Mouse (Mus musculus) liver, embryonic 12.5 days (tissue): ENCODE measurements at regions not wholly inside any gene's neighbourhood (a gene's known extent, or its start where the extent isn't known, plus 50 kb on each side); places are given as distances from the start of the nearest gene placed in this dataset.

ENCODE experiments used
- ATAC-seq: fragments of 200-750 bp; cut with Nextera tagmentation; 2 replicates; pipeline ENCODE4 v1.8.0; 2017; ENCODE audit warnings: moderate number of reproducible peaks, mild to moderate bottlenecking, moderate library complexity
- H3K27ac ChIP-seq: fragments of 300-500 bp; sonication (generic); 2 replicates; pipeline ENCODE4 v1.5.1; 2016; ENCODE audit warnings: mild to moderate bottlenecking
- H3K27me3 ChIP-seq: fragments of 300-500 bp; sonication (generic); replicated peaks from 2 replicates; pipeline ENCODE4 v1.6.1; 2016; ENCODE audit warnings: mild to moderate bottlenecking, moderate library complexity
- H3K36me3 ChIP-seq: fragments of 300-500 bp; sonication (generic); 2 replicates; pipeline ENCODE4 v1.6.1; 2016; ENCODE audit warnings: mild to moderate bottlenecking, moderate library complexity
- H3K4me1 ChIP-seq: fragments of 300-500 bp; sonication (generic); 2 replicates; pipeline ENCODE4 v1.6.1; 2016
- H3K4me2 ChIP-seq: fragments of 300-500 bp; sonication (generic); 2 replicates; pipeline ENCODE4 v1.6.1; 2016; ENCODE audit warnings: mild to moderate bottlenecking, moderate library complexity
- H3K4me3 ChIP-seq: fragments of 300-500 bp; sonication (generic); 2 replicates; pipeline ENCODE4 v1.5.1; 2016; ENCODE audit warnings: mild to moderate bottlenecking, moderate library complexity
- H3K9ac ChIP-seq: fragments of 300-500 bp; sonication (generic); 2 replicates; pipeline ENCODE4 v1.6.1; 2016; ENCODE audit warnings: mild to moderate bottlenecking, moderate library complexity
- H3K9me3 ChIP-seq: fragments of 300-500 bp; sonication (generic); replicated peaks from 2 replicates; pipeline ENCODE4 v1.6.1; 2016; ENCODE audit warnings: mild to moderate bottlenecking, moderate library complexity
- WGBS: fragments of 180-500 bp; shearing (Covaris S2); methylation state at CpG from one replicate; pipeline ENCODE4 v1.1.7; 2016; ENCODE audit not compliant: insufficient replicate concordance; 5-methylcytosine and 5-hydroxymethylcytosine counted together

DNA sequence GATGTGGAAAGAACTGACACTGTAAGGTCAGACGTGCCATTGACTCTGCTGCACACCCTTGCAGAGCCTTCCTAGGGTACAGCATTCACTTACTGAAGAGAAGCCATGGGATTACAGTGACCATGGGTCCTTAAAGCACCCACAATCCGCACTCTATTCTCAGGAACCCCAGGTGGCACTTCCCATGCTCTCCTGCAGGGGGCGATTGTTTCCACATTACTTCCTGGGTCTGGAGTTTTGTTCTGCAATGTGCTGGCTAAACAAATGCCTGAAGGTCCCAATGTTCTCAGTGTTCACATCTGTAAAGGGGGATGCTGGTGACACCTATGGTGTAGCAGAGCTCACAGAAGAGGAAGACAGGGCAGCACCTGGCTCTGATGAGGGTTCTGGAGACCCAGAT, 198.0 kb downstream of the Gm26897 start:
- Histone ChIP-seq H3K27ac (no peak overlapping the region), H3K4me3 (no peak overlapping the region), H3K27me3 (no peaks in the 10 kb centered on the region), H3K4me1 (no peaks in the 10 kb centered on the region), H3K4me2 (no peak overlapping the region), H3K9ac (no peak overlapping the region), H3K9me3 (no peaks in the 10 kb centered on the region), H3K36me3 (no peaks in the 10 kb centered on the region)
- 41% methylated on average over 3 of the region's 3 CpGs for WGBS
- no peak for ATAC-seq

DNA sequence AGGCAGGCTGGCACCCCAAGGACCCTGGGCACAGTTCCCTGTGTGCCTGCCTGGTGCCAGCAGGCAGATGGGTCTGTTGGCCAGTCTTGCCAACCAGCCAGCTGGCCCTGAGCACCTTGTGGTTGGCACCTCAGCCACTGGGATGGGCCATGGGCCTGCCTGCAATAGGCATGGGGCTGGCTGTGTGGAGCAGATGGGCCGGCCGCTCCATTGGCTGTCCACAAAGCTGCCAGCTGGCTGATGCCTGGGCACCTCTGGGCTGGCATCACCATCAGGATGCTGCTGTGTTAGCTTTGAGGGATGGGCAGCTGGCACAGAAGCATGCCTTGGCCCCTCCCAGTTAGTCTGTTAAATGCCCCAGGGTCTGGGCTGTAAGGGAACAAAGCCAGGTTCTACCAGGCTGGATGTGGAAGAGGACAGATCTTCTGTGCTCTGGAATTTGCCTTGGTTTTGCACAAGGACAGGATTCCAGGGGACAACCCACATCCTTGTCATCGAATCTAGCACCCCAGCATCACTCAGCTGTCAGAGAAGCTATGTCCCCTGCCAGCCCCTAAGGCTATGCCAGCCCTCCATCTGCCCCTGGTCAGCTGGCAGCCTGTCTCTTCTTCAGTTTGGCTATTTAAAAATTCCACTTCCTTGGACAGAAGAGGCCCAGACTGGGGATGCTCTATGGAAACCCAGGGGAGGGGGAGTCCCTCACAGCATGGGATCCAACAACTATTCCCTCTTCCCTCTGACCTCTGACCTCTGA, 201.8 kb downstream of the Gm26897 start:
- no peaks in the 10 kb centered on the region for H3K9me3 ChIP-seq
- H3K4me1 ChIP-seq = no peaks in the 10 kb centered on the region
- H3K36me3 ChIP-seq = no peaks in the 10 kb centered on the region
- no peak overlapping the region for H3K9ac ChIP-seq
- H3K4me2 ChIP-seq = no peak overlapping the region
- H3K27ac ChIP-seq = no peak overlapping the region
- no peak overlapping the region for H3K4me3 ChIP-seq
- WGBS = 66% methylated on average over 3 of the region's 3 CpGs
- no peaks in the 10 kb centered on the region for H3K27me3 ChIP-seq
- ATAC-seq = no peak

- H3K4me3 ChIP-seq = no peak overlapping the region
- H3K27me3 ChIP-seq = peaks cover 4% of the 10 kb centered on the region; the same call in 1 of the 2 replicates
- no peak overlapping the region for H3K27ac ChIP-seq
- no peak overlapping the region for H3K4me2 ChIP-seq
- no peaks in the 10 kb centered on the region for H3K4me1 ChIP-seq
- ATAC-seq = no peak
- 67% methylated on average over 16 of the region's 16 CpGs for WGBS
- no peaks in the 10 kb centered on the region for H3K36me3 ChIP-seq
- no peaks in the 10 kb centered on the region for H3K9me3 ChIP-seq
- no peak overlapping the region for H3K9ac ChIP-seq
Observed at GRCm38 (mm10) chr5:111941831-111942230, 208.1 kb downstream of the Gm26897 start.

GRCm38 (mm10) chr5:111942792-111943191, 209.1 kb downstream of the Gm26897 start:
- peaks cover 4% of the 10 kb centered on the region; the same call in 1 of the 2 replicates for H3K27me3 ChIP-seq
- H3K4me2 ChIP-seq = no peak overlapping the region
- H3K9me3 ChIP-seq = no peaks in the 10 kb centered on the region
- no peak for ATAC-seq
- no peaks in the 10 kb centered on the region for H3K4me1 ChIP-seq
- 68% methylated on average over 2 of the region's 2 CpGs for WGBS
- H3K36me3 ChIP-seq = no peaks in the 10 kb centered on the region
- no peak overlapping the region for H3K9ac ChIP-seq
- H3K4me3 ChIP-seq = no peak overlapping the region
- H3K27ac ChIP-seq = no peak overlapping the region

GRCm38 (mm10) chr5:111943337-111944162, 209.8 kb downstream of the Gm26897 start:
- no peaks in the 10 kb centered on the region for H3K9me3 ChIP-seq
- H3K9ac ChIP-seq = no peak overlapping the region
- WGBS = 68% methylated on average over 21 of the region's 21 CpGs
- H3K27ac ChIP-seq = no peak overlapping the region
- H3K27me3 ChIP-seq = peaks cover 4% of the 10 kb centered on the region; the same call in 1 of the 2 replicates
- ATAC-seq = no peak
- no peaks in the 10 kb centered on the region for H3K36me3 ChIP-seq
- H3K4me2 ChIP-seq = no peak overlapping the region
- no peaks in the 10 kb centered on the region for H3K4me1 ChIP-seq
- no peak overlapping the region for H3K4me3 ChIP-seq

DNA sequence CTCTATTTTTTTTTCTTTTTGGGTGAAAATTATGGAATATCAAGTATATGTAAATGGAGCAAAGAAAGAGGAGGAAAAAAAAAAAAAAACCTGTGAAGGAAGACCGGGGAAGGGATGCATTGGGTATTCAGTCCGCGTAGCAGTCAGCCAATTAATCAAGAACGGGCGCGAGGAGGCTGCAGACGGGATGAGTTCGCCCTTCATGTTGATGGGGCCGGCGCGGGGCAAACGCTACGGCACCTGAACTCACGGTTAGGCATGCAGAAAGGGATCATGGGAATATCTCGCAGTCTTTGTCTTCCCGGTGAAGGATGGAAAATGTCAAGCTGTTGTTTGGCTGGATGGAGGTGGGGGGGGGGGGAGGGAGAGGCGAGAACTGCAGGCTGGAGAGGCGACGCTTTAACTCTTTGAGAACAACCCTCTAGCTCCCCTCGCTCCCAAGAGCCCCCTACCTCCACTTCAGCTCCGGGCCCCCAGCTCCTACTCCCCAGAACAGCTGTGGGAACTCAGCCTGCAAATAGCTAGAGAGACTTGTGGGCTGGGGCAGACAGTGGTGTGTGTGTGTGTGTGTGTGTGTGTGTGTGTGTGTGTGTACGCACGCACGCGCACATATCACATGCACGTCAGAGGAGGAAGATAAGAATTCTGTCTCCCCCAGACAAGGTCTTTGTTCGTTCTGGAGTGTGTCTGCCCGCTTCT, 210.7 kb downstream of the Gm26897 start:
- Histone ChIP-seq H3K4me1 (no peaks in the 10 kb centered on the region), H3K4me2 (no peak overlapping the region), H3K27ac (no peak overlapping the region), H3K27me3 (peaks cover 4% of the 10 kb centered on the region; the same call in 1 of the 2 replicates), H3K4me3 (no peak overlapping the region), H3K36me3 (no peaks in the 10 kb centered on the region), H3K9ac (no peak overlapping the region), H3K9me3 (no peaks in the 10 kb centered on the region)
- no peak for ATAC-seq
- 40% methylated on average over 24 of the region's 28 CpGs for WGBS

DNA sequence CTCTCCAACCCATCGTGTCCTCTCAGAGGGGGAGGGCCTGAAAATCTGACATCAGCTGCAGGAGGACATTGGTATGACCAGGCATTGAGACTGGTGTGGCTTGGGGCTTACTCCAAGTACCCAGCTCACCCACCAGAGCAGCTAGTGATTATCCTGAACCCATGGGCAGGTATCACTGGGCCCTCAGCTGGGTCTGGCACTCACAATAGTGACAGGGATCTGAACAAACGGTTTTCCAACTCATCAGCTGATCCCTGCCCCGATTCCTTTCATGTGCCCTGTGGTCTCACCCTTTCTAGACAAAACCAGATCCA, 211.2 kb downstream of the Gm26897 start:
- WGBS = 49% methylated on average over 3 of the region's 3 CpGs
- no peaks in the 10 kb centered on the region for H3K4me1 ChIP-seq

GRCm38 (mm10) chr5:111946281-111946680, 212.6 kb downstream of the Gm26897 start:
- Histone ChIP-seq H3K36me3 (no peaks in the 10 kb centered on the region), H3K4me2 (no peak overlapping the region), H3K9ac (no peak overlapping the region), H3K4me3 (no peak overlapping the region), H3K27me3 (peaks cover 4% of the 10 kb centered on the region; the same call in 1 of the 2 replicates), H3K27ac (no peak overlapping the region), H3K4me1 (no peaks in the 10 kb centered on the region), H3K9me3 (no peaks in the 10 kb centered on the region)
- 66% methylated on average over 11 of the region's 11 CpGs for WGBS
- no peak for ATAC-seq

More for the DNA sequence above, 211.2 kb downstream of the Gm26897 start:
- Histone ChIP-seq H3K27me3 (peaks cover 4% of the 10 kb centered on the region; the same call in 1 of the 2 replicates), H3K9ac (no peak overlapping the region), H3K27ac (no peak overlapping the region), H3K36me3 (no peaks in the 10 kb centered on the region), H3K4me2 (no peak overlapping the region), H3K9me3 (no peaks in the 10 kb centered on the region), H3K4me3 (no peak overlapping the region)
- ATAC-seq = no peak

- peaks cover 5% of the 10 kb centered on the region; the same call in 1 of the 2 replicates for H3K27me3 ChIP-seq
- no peak overlapping the region for H3K9ac ChIP-seq
- no peaks in the 10 kb centered on the region for H3K4me1 ChIP-seq
- no peak overlapping the region for H3K4me2 ChIP-seq
- no peak overlapping the region for H3K4me3 ChIP-seq
- no peak for ATAC-seq
- H3K9me3 ChIP-seq = no peaks in the 10 kb centered on the region
- H3K36me3 ChIP-seq = no peaks in the 10 kb centered on the region
- H3K27ac ChIP-seq = no peak overlapping the region
- WGBS = 60% methylated on average over 28 of the region's 28 CpGs
Observed at GRCm38 (mm10) chr5:111957698-111958097, 224.0 kb downstream of the Gm26897 start.

DNA sequence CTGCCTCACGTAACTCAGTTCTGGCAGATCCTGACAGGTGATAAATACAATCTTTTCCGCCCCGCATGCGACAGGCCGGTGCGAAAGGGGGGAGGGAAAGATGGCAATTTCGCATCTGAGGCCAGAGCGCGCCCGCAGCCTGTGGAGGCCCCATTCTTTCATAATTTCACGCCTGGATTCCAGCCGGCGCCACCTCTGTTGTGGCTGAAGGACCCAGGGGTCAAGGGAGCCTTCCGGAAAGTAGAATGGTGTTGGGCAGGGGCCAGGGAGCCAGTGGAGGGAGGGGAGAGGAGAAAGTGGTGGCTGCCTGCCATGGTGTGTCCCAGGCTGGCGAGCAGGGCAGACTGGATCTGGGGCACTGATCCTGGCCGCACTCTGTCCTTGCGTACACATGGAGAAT, 224.5 kb downstream of the Gm26897 start:
- H3K4me1 ChIP-seq = no peaks in the 10 kb centered on the region
- no peak for ATAC-seq

GRCm38 (mm10) chr5:111965311-111965710, 231.6 kb downstream of the Gm26897 start:
- Histone ChIP-seq H3K27me3 (no peaks in the 10 kb centered on the region), H3K36me3 (no peaks in the 10 kb centered on the region), H3K27ac (no peak overlapping the region), H3K9ac (no peak overlapping the region), H3K4me3 (no peak overlapping the region), H3K9me3 (peaks cover 3% of the 10 kb centered on the region; the same call in 1 of the 2 replicates), H3K4me2 (no peak overlapping the region), H3K4me1 (no peaks in the 10 kb centered on the region)
- ATAC-seq = no peak
- 69% methylated on average over 7 of the region's 7 CpGs for WGBS

More for the DNA sequence above, 224.5 kb downstream of the Gm26897 start:
- H3K4me2 ChIP-seq = no peak overlapping the region
- H3K27ac ChIP-seq = no peak overlapping the region
- WGBS = 63% methylated on average over 17 of the region's 17 CpGs
- no peak overlapping the region for H3K4me3 ChIP-seq
- peaks cover 5% of the 10 kb centered on the region; the same call in 1 of the 2 replicates for H3K27me3 ChIP-seq
- no peaks in the 10 kb centered on the region for H3K36me3 ChIP-seq
- no peak overlapping the region for H3K9ac ChIP-seq
- H3K9me3 ChIP-seq = no peaks in the 10 kb centered on the region

DNA sequence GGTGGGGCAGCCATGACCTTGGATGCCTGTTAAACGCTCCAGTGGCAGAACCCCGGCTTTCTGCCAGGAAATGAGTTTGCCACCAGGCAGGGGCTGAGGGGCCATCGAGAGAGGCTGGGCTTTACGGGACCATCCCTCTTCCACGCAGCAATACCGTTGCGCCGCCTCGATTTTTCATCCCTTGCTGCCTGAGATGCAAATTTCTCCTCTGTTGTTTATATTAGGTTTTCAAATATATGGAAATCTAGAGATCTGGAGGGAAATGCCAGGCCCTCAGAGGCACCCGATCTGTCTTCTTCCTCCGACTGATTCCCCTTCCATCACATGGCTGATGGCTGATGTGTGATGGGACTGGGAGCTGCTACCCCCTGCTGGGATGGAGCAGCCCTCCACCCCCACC, 234.4 kb downstream of the Gm26897 start:
- no peaks in the 10 kb centered on the region for H3K4me1 ChIP-seq
- ATAC-seq = no peak
- H3K36me3 ChIP-seq = no peaks in the 10 kb centered on the region
- no peak overlapping the region for H3K9ac ChIP-seq
- no peak overlapping the region for H3K27ac ChIP-seq
- H3K9me3 ChIP-seq = peaks cover 3% of the 10 kb centered on the region; the same call in 1 of the 2 replicates
- no peak overlapping the region for H3K4me3 ChIP-seq
- H3K27me3 ChIP-seq = no peaks in the 10 kb centered on the region
- H3K4me2 ChIP-seq = no peak overlapping the region
- WGBS = 61% methylated on average over 11 of the region's 11 CpGs
